Mouse (Mus musculus): ENCODE measurements at regions not wholly inside any gene's neighbourhood (a gene's known extent, or its start where the extent isn't known, plus 50 kb on each side); places are given as distances from the start of the nearest gene placed in this dataset.

- DNase-seq (ENCODE audit: low read depth, low spot score) = peak; percentile 54
Observed at GRCm38 (mm10) chr10:36304746-36305145, 201.9 kb upstream of the Hs3st5 start.

GRCm38 (mm10) chr10:36317911-36318310 lies 188.7 kb upstream of the Hs3st5 start:
- no peak for DNase-seq (ENCODE audit: low read depth, low spot score)

Measured in ES-CJ7 (cell line).